Mouse (Mus musculus): Measurements from ENCODE around the gene Fkrp. TPM values are rescaled to one million over a fixed set of nuclear protein-coding genes. Genes with fewer than 3 reads are reported as not detected.

Gene Fkrp
- 34.0 and 48.4 TPM in 2 replicates for polyA plus RNA-seq (2012; ENCODE audit: low replicate concordance)

DNA sequence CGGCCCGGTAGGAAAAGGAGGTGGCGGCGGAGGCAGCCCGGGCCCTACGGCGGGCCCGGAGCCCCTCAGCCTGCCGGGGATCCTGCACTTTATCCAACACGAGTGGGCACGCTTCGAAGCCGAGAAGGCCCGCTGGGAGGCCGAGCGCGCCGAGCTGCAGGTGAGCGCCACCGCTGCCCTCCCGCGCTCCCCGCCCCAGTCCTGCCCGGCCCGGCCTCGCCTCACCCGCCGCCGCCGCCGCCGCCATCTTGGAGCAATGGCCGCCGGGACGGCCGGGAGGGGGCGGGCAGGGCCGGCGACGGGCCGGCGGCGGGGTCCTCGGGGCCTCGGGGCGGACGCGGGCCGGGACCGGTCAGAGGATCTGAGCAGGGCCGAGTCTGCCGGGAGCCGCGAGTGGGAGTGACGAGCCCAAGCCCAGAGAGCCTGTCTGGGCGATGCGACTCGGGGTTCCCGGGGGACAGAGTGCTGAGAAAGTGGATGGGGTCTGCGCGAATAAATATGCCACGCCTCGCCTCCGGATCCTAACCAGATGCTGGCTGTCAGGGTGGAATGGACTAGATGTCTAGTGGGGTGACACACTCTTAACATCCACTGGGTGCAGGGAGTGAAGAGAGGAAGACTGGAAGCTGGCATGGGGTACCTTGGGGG, at the start of gene Fkrp:
Gene Fkrp (minus strand): TSS at position 258 of the 648 bp plus-strand sequence.

GRCm38 (mm10) chr7:16842645-16843063, 26.1 kb upstream of the Fkrp start, which contains the start of gene Prkd2:
TSS of gene Prkd2 (plus strand) at chr7:16842902.

DNA sequence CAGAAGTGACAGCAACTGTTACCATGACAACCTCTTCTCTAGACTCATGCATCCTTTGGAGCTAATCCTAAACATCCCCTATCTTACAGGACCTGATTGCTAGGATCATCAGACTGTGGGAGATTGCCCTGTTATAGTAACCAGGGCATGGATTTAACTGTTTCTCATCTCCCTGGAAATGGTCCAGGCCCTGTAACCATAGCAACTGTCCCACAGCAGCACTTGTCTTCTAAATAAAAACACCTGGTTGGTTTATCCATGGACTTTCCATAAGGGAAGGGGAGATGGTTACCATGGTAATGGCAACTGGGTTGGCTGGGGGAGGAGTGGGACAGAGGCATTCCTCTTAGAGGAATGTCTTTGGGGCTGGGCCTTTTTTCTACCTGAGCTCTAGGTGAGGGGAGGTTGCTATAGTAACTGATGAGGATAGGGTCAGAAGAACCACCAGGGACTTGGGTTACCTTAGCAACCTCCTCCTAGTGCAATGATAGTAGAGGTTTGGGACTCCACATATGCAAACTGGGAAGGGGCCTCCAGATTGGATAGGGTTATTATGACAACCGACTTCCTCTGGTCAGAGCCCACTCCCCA, 1.1 kb downstream of the Fkrp start, which contains the start of gene Strn4:
Gene Strn4 (plus strand): TSS at position 539 of the 591 bp plus-strand sequence.

DNA sequence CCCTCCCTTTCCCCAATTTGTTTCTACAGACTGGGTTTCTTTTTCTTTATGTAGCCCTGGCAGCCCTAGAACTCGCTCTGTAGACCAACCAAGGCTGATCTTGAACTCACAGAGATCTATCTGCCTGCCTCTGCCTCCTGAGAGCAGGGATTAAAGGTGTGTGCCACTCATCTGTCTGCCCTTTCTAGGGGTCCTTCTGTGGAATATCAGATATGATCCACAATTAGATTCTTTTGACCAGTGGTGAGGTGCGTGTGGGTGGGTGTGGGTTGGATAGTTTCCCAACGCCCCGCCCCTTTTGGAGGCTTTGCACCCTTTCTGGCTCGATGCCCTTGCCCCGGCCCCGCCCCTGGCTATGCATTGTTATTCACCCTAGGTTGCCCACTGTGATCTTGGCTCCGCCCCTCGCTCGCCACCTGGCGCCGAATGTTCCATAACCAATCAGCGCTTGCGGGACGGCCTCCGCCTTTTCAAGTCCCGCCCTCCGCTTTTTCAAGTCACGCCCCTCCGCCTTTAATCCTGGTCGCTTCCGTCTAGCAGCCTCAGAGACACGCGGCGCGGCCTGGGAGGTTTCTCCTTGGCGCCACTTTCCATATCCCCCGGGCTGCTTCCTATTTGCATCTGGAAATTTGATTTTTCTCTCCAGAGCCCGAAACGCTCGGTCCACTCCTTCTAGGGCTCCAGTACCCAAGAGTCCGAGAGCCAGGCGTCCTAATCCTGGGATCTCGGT, 35.5 kb downstream of the Fkrp start, which contains the start of gene Slc1a5:
Gene Slc1a5 (plus strand): TSS at position 516 of the 730 bp plus-strand sequence.

Other genes with a start within 250 kb of the Fkrp start
- gene Arhgap35, start 201.7 kb downstream of the Fkrp start, polyA plus RNA-seq (2012; ENCODE audit: low replicate concordance): 1.6 and 5.7 TPM in 2 replicates
- not detected in 2 replicates for gene Ceacam15, start 141.0 kb downstream of the Fkrp start, polyA plus RNA-seq (2012; ENCODE audit: low replicate concordance)
- not detected in 2 replicates for gene Ceacam9, start 94.8 kb downstream of the Fkrp start, polyA plus RNA-seq (2012; ENCODE audit: low replicate concordance)
- gene Ap2s1, start 78.3 kb downstream of the Fkrp start, polyA plus RNA-seq (2012; ENCODE audit: low replicate concordance): 289 and 578 TPM in 2 replicates
- gene Slc1a5, start 35.4 kb downstream of the Fkrp start, polyA plus RNA-seq (2012; ENCODE audit: low replicate concordance): 36.7 and 59.7 TPM in 2 replicates
- 82.0 and 125 TPM in 2 replicates for gene Strn4, start 843 bp downstream of the Fkrp start, polyA plus RNA-seq (2012; ENCODE audit: low replicate concordance)
- gene Prkd2, start 26.2 kb upstream of the Fkrp start, polyA plus RNA-seq (2012; ENCODE audit: low replicate concordance): 180 and 196 TPM in 2 replicates
- gene Dact3, start 58.6 kb upstream of the Fkrp start, polyA plus RNA-seq (2012; ENCODE audit: low replicate concordance): 1.0 and 2.8 TPM in 2 replicates
- not detected in 2 replicates for gene Gng8, start 75.1 kb upstream of the Fkrp start, polyA plus RNA-seq (2012; ENCODE audit: low replicate concordance)
- 4.6 and 8.1 TPM in 2 replicates for gene Ptgir, start 89.8 kb upstream of the Fkrp start, polyA plus RNA-seq (2012; ENCODE audit: low replicate concordance)
- gene Calm3, start 107.4 kb upstream of the Fkrp start, polyA plus RNA-seq (2012; ENCODE audit: low replicate concordance): 519 and 714 TPM in 2 replicates
- 0.10 and 0.17 TPM in 2 replicates for gene Pnmal2, start 128.0 kb upstream of the Fkrp start, polyA plus RNA-seq (2012; ENCODE audit: low replicate concordance)
- gene Pnmal1, start 142.9 kb upstream of the Fkrp start, polyA plus RNA-seq (2012; ENCODE audit: low replicate concordance): not detected in 2 replicates
- gene Gm42372, start 166.4 kb upstream of the Fkrp start, polyA plus RNA-seq (2012; ENCODE audit: low replicate concordance): 1.1 and 1.4 TPM in 2 replicates
- gene Ccdc8, start 176.0 kb upstream of the Fkrp start, polyA plus RNA-seq (2012; ENCODE audit: low replicate concordance): 0.54 and 0.73 TPM in 2 replicates
- gene Ppp5c, start 211.2 kb upstream of the Fkrp start, polyA plus RNA-seq (2012; ENCODE audit: low replicate concordance): 89.0 and 144 TPM in 2 replicates
- gene Hif3a, start 245.7 kb upstream of the Fkrp start, polyA plus RNA-seq (2012; ENCODE audit: low replicate concordance): 0.46 and 0.98 TPM in 2 replicates